Mouse (Mus musculus) G1E-ER4 (cell line): ENCODE measurements around the gene Zic5. TPM values are rescaled to one million over a fixed set of nuclear protein-coding genes. Genes with fewer than 3 reads are reported as not detected.

Experiments
- GATA1 ChIP-seq: IDR thresholded peaks from one replicate; pipeline ENCODE4 v1.8.0; 2012; ENCODE audit warnings: low read length, inconsistent platforms
- polyA plus RNA-seq: library from polyadenylated mRNA; stranded (reverse); fragments of >175 nt; gene quantifications from 2 replicates; pipeline ENCODE4 v1.2.3, GENCODE M21; 2012

Gene Zic5
- polyA plus RNA-seq, 1 experiment: not detected

DNA sequence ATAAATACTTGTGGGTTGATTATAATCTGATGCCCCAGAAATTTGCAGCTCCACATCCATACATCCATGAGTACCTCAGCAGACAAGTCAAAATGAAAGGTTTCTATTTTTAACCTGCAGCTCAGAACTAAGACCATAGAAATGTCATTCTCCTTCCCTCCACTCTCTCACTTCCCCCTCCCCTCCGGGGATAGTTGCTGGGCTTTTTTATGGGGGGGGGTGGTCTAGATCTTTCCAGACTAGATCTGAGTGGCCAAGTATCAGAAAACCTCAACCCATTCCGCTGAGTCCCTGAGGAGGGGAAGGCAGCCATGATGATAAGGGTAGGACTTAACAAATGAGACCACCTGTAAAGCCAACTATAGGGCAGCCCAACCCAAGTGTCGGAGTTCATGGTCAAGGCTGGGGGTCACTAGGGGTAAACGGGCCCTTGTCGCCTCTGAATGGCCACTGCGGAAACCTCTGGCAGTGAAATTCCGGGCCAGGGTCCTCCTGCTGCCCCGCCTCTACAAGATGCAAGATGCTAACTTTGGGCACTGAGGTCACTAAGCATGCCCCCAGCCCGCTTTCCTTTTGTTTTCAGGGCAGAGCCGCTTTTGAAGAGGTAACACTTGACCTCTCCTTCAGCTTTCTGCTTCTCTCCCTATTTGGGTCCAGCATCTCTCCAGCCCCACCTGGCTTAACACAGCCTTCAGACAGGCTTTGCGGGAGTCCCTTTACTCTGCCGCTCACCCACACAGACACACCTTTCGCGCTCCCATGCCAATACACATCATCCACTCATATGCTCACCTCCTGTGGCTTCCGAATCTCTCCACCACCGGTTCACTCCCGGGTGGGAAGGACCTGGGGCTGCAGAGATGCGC lies 18.3 kb upstream of the Zic5 start:
- TF ChIP-seq GATA1: no peak

GRCm38 (mm10) chr14:122483024-122483385 lies 17.5 kb upstream of the Zic5 start:
- TF ChIP-seq GATA1: no peak

GRCm38 (mm10) chr14:122482081-122483023 lies 16.9 kb upstream of the Zic5 start:
- TF ChIP-seq GATA1: no peak

- no peak for TF ChIP-seq GATA1
Observed at GRCm38 (mm10) chr14:122481181-122481580, 15.7 kb upstream of the Zic5 start.

GRCm38 (mm10) chr14:122480355-122480754 lies 14.9 kb upstream of the Zic5 start:
- TF ChIP-seq GATA1: no peak

DNA sequence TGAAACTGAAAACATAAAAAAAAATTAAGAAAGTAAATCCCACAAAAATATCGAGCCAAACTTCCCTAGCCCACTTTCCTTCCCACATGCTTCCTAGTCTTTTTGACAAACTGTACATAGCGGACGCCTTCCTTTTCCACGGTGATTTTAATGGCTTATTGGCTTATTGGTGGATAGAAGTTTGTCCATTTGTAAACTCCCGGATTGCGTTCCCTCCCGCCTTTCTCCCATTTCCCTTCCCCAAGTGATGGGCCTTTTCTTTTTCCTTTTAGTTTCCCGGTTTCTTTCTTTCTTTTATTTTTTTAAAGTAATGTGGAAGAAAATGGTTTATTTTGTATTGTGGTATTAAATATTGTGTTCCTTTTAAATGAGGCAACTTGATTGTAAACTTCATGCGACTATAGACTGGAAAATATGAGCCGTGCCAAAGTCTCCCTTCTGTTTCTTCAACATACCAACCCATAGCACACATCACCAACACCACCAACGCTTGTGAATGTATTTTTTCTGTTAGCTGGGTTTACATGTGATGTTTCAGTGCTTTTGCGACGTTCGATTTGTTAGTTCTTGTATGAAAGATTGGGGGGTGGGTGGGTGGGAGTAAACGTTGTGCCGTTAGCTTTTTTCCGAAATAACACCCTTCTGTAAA lies 14.1 kb upstream of the Zic5 start:
- no peak for TF ChIP-seq GATA1

GRCm38 (mm10) chr14:122478574-122479011 lies 13.1 kb upstream of the Zic5 start:
- no peak for TF ChIP-seq GATA1

- no peak for TF ChIP-seq GATA1
Observed at GRCm38 (mm10) chr14:122477971-122478573, 12.6 kb upstream of the Zic5 start.

- no peak for TF ChIP-seq GATA1
Observed at GRCm38 (mm10) chr14:122477261-122477671, 11.8 kb upstream of the Zic5 start.

DNA sequence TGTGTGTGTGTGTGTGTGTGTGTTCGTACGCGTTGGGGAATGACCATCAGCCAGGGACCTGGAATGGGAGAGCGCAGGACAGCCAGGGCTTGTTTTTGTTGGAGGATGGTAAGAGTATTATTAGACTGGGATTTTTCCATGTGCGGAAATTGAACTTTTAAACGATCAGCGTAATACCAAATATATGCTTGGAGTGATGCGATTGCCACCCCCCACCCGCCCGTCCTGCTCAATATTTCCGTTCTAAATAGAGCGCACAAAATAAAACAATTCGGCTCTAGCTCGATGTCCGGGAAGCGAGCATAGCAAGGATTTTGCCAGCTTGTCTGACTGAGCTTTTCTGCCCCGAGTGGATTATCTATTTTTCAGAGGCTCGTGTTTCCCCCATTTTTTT lies 11.3 kb upstream of the Zic5 start:
- TF ChIP-seq GATA1: no peak

DNA sequence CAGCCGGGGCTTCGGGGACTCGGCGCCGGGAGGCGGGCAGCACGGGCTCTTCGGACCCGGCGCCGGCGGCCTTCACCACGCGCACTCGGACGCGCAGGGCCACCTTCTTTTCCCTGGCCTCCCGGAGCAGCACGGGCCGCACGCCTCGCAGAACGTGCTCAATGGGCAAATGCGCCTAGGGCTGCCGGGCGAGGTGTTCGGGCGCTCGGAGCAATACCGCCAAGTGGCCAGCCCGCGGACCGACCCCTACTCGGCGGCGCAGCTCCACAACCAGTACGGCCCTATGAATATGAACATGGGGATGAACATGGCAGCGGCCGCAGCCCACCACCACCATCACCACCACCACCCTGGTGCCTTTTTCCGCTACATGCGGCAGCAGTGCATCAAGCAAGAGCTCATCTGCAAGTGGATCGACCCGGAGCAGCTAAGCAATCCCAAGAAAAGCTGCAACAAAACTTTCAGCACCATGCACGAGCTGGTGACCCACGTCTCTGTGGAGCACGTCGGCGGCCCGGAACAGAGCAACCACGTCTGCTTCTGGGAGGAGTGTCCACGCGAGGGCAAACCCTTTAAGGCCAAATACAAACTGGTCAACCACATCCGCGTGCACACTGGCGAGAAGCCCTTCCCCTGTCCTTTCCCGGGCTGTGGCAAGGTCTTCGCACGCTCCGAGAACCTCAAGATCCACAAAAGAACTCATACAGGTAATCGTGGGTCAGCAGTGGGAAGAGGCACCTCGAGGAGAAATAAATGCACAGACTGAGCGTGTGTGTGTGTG lies 10.8 kb upstream of the Zic5 start:
- TF ChIP-seq GATA1: no peak

DNA sequence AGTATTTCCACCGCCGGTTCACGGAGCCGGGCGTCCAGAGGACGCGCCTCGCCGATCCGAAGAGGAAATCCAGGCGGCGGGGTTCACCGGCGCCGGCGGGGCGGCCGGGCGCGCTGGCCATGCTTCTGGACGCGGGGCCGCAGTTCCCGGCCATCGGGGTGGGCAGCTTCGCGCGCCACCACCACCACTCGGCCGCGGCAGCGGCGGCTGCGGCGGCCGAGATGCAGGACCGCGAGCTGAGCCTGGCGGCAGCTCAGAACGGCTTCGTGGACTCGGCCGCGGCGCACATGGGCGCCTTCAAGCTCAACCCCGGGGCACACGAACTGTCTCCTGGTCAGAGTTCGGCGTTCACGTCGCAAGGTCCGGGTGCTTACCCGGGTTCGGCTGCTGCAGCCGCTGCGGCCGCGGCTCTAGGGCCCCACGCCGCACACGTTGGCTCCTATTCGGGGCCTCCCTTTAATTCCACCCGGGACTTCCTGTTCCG lies 10.1 kb upstream of the Zic5 start:
- no peak for TF ChIP-seq GATA1

DNA sequence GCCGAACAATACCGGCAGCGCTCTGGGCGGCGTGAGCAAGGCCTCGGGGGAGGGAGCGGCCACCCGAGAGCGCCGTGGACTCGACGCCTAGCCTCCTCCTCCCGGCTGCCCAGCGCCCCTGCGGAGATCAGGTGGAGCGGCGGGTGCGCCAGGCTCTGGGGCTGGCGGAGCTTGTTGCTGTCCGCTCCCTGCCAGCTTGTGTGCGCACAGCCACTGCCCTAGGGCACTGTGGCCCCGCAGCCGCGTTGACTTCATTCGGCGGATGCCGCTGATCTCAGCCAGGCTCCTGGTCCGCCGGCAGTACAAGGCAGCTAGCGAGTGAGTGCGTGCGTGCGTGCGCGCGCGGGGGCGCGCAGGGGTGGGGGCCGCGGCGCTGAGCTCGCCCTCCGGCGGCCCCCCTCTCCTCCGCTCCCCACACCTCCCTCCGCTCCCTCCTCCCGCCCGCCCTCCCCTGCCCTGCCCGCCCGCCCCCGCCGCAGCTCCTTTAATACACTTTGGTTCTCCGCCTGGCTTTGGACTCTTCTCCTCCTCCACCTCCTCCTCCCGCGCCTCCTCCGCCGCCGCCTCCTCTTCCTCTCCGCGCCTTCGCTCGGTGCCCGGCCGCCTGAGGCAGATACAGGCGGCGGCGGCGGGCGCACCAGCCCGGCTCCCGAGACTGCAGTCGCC lies 9.5 kb upstream of the Zic5 start, which contains the start of gene Zic2:
Gene Zic2 (plus strand): TSS at position 545 of the 666 bp plus-strand sequence.
- TF ChIP-seq GATA1: no peak

DNA sequence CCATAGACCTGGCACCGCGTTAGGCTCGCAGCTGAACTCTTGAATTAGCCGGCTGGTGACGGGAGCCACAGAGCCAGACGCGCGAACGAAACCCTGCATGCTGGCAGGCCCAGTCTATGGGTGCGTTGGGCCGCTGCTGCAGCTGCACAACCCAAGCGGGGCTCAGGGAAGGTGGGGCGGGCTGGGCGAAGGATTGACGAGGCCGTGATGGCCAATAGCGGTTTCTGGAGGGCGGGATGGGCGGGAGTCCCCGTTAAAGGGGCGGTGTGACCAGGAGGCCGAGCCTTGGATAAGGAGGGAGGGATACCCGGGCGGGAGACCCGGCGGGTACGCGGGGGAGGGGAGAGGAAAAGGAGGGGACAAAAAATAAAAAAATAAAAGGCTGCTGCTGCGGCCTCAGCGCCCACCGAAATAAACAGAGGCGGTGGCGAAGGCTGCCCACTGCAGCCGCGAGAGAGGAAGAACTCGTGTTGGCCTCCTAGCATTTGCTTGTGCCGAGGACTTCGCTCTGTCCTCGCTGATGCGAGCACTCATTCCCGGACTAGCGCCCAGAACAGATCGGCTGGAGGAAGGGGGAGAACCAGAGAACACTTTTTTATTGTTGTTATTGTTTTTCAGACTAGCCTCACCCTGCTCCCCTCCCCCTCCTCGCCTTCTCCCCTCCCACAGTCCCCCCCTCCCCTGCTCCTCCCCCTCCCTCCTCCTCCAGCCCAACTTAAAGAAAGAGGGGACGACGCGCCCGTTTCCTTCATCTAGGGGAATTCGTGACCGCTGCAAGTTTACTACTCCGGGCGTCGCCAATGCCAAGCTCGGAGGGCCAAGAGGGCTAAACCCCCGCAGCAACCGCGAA lies 8.8 kb upstream of the Zic5 start:
- TF ChIP-seq GATA1: no peak
